28 mouse cellular contexts compared by ENCODE assay signal in the genomic region with DNA sequence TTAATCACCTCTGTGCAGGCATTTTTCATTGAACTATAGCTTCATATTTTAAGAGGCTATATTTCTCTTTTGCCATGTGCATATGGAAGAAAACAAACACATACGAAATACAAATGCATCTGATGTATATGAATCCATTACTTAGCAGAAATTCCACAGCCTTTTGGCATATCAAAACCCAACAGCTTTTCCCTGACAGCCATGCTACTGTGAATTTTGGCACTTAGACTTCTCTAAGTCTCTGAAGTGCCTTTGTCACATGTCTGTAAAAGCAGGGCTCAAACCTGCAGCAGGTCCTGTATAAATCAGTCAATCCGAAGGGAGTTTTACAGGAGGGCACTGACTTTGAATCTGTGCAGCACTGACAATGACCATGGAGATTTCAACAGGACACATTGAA.
"Had no signal": no experiment of that assay in that cellular context is flagged by ENCODE, and none has a peak within 500 bp of the region (broad histone marks: within the 10 kb centered on the region; RNA-seq: fewer than 3 reads in every experiment).

No protein-coding gene starts in this region.

- H3K9me3 ChIP-seq: heart, embryonic 10.5 days; heart, embryonic 12.5 days; hindbrain, embryonic 10.5 days; hindbrain, embryonic 12.5 days; intestine, embryonic 15.5 days; limb, embryonic 10.5 days; limb, embryonic 12.5 days; liver, embryonic 13.5 days; liver, embryonic 15.5 days had no signal

- H3K27me3 ChIP-seq: heart, embryonic 12.5 days; hindbrain, embryonic 12.5 days; intestine, embryonic 15.5 days; limb, embryonic 12.5 days; liver, embryonic 13.5 days; liver, embryonic 15.5 days had no signal

- ATAC-seq: hindbrain, embryonic 16.5 days; inflammation-experienced regulatory T-cells, adult 6 months; intestine, embryonic 15.5 days; intestine, postnatal 0 days; liver, postnatal 0 days had no signal

- H3K4me2 ChIP-seq: heart, embryonic 12.5 days; hindbrain, embryonic 12.5 days; hindbrain, embryonic 14.5 days; intestine, embryonic 15.5 days; limb, embryonic 12.5 days; liver, embryonic 11.5 days; liver, embryonic 13.5 days; liver, embryonic 15.5 days had no signal

- H3K36me3 ChIP-seq: heart, embryonic 10.5 days; heart, embryonic 12.5 days; hindbrain, embryonic 10.5 days; hindbrain, embryonic 12.5 days; intestine, embryonic 15.5 days; limb, embryonic 10.5 days; limb, embryonic 12.5 days; liver, embryonic 13.5 days; liver, embryonic 15.5 days had no signal

- H3K27ac ChIP-seq: heart, embryonic 10.5 days; hindbrain, embryonic 10.5 days; hindbrain, embryonic 12.5 days; hindbrain, embryonic 14.5 days; intestine, embryonic 15.5 days; layer of hippocampus, adult 2 months; left cerebral cortex, adult 2 months; limb, embryonic 10.5 days; limb, embryonic 12.5 days; liver, embryonic 13.5 days; liver, embryonic 15.5 days had no signal

- H3K4me3 ChIP-seq: heart, embryonic 10.5 days; heart, embryonic 12.5 days; hindbrain, embryonic 10.5 days; hindbrain, embryonic 12.5 days; intestine, embryonic 15.5 days; layer of hippocampus, adult 2 months; left cerebral cortex, adult 2 months; limb, embryonic 10.5 days; limb, embryonic 12.5 days; liver, embryonic 13.5 days; liver, embryonic 15.5 days had no signal

- DNase-seq: gastrocnemius, postnatal 14 days; gastrocnemius, postnatal 36 days; heart, adult 18-20 months; heart, postnatal 10 days; heart, postnatal 4 days; kidney, adult 18-20 months; kidney, adult 8-10 months; kidney, postnatal 10 days; kidney, postnatal 25 days; kidney, postnatal 4 days; liver; liver, embryonic 13.5 days; liver, postnatal 0 days had no signal

- H3K9ac ChIP-seq: heart, embryonic 12.5 days; hindbrain, embryonic 12.5 days; hindbrain, embryonic 14.5 days; intestine, embryonic 15.5 days; limb, embryonic 12.5 days; liver, embryonic 13.5 days; liver, embryonic 15.5 days; liver, postnatal 0 days had no signal

- H3K4me1 ChIP-seq: heart, embryonic 10.5 days; heart, embryonic 12.5 days; hindbrain, embryonic 10.5 days; hindbrain, embryonic 12.5 days; intestine, embryonic 15.5 days; limb, embryonic 10.5 days; limb, embryonic 12.5 days; liver, embryonic 13.5 days; liver, embryonic 15.5 days had no signal
